Mouse (Mus musculus) central nervous system, embryonic 14 days (tissue): ENCODE data around the gene Ppp4r4. TPM values are rescaled to one million over a fixed set of nuclear protein-coding genes. Genes with fewer than 3 reads are reported as not detected.

ENCODE experiments used
- polyA plus RNA-seq: library from polyadenylated mRNA; depleted of rRNA; stranded (reverse); fragments of >200 nt; gene quantifications from 2 replicates; pipeline ENCODE4 v1.2.3, GENCODE M21; 2012; rRNA removed

Gene Ppp4r4
- 3.6 and 4.4 TPM in 2 replicates for polyA plus RNA-seq

GRCm38 (mm10) chr12:103532020-103532648 lies at the start of gene Ppp4r4:
Ppp4r4 (plus strand) TSS chr12:103532283.

GRCm38 (mm10) chr12:103631203-103631612 lies 99.1 kb downstream of the Ppp4r4 start, which contains the start of gene Serpina10:
Serpina10 (minus strand) TSS chr12:103631444.

GRCm38 (mm10) chr12:103656848-103657626 lies 125.0 kb downstream of the Ppp4r4 start, which contains the start of gene Serpina6:
Serpina6 (minus strand) TSS chr12:103657212.

Other genes with a start within 250 kb of the Ppp4r4 start
- 10.4 and 10.7 TPM in 2 replicates for gene Fam181a, start 221.3 kb upstream of the Ppp4r4 start, polyA plus RNA-seq
- 0.92 and 3.1 TPM in 2 replicates for gene Asb2, start 176.3 kb upstream of the Ppp4r4 start, polyA plus RNA-seq
- gene Otub2, start 143.6 kb upstream of the Ppp4r4 start, polyA plus RNA-seq = 14.5 and 15.8 TPM in 2 replicates
- 1.4 and 1.7 TPM in 2 replicates for gene 9330161L09Rik, start 124.5 kb upstream of the Ppp4r4 start, polyA plus RNA-seq
- 75.6 and 77.3 TPM in 2 replicates for gene Ddx24, start 106.5 kb upstream of the Ppp4r4 start, polyA plus RNA-seq
- 17.8 and 30.6 TPM in 2 replicates for gene Ifi27, start 98.1 kb upstream of the Ppp4r4 start, polyA plus RNA-seq
- 11.9 and 19.5 TPM in 2 replicates for gene Ifi27l2a, start 88.6 kb upstream of the Ppp4r4 start, polyA plus RNA-seq
- not detected in 2 replicates for gene Ifi27l2b, start 75.1 kb upstream of the Ppp4r4 start, polyA plus RNA-seq
- not detected in 2 replicates for gene Serpina10, start 99.2 kb downstream of the Ppp4r4 start, polyA plus RNA-seq
- 0.11 TPM in 1 of 2 replicates, not detected in the other for gene Serpina6, start 124.9 kb downstream of the Ppp4r4 start, polyA plus RNA-seq
- gene Serpina16, start 143.9 kb downstream of the Ppp4r4 start, polyA plus RNA-seq = not detected in 2 replicates
- not detected in 2 replicates for gene Serpina1f, start 163.2 kb downstream of the Ppp4r4 start, polyA plus RNA-seq
- gene Serpina1d, start 241.3 kb downstream of the Ppp4r4 start, polyA plus RNA-seq = not detected in 2 replicates